Mouse (Mus musculus) T-cell, adult 2 months (primary cell): ENCODE measurements around the gene Zswim1.
A peak's percentile ranks its signal among the peaks of the same experiment; 100 is the strongest.
"Not testable (repeated sequence)": the region's sequence is repeated elsewhere in the genome, so short reads cannot be mapped to it uniquely, and the experiment has no call there.

ENCODE experiments used
- DNase-seq: peaks from one replicate; pipeline ENCODE4 v3.0.0; 2022; ENCODE audit warnings: low spot score

Zswim1 gene

GRCm38 (mm10) chr2:164866741-164867551 is 44.5 kb downstream of the Zswim1 start:
- peak; percentile 54 for DNase-seq

GRCm38 (mm10) chr2:164867566-164867965 is 45.1 kb downstream of the Zswim1 start:
- DNase-seq: no peak

- DNase-seq: peak; percentile 55
These were observed 46.0 kb downstream of the Zswim1 start for GRCm38 (mm10) chr2:164868491-164868890.

GRCm38 (mm10) chr2:164871602-164872303 is 49.3 kb downstream of the Zswim1 start:
- no peak for DNase-seq

- DNase-seq: no peak
These were observed 51.1 kb downstream of the Zswim1 start for GRCm38 (mm10) chr2:164873621-164874020.

GRCm38 (mm10) chr2:164874239-164874769 is 51.8 kb downstream of the Zswim1 start:
- no peak for DNase-seq

GRCm38 (mm10) chr2:164875648-164876047 is 53.2 kb downstream of the Zswim1 start:
- not testable (repeated sequence) for DNase-seq
